Mouse (Mus musculus) 3T3-L1 (cell line): ENCODE measurements around the gene Plch1.

Source experiments
- DNase-seq: peaks from one replicate; pipeline ENCODE4 v3.0.0-alpha.2; 2015; ENCODE audit warnings: low read depth, low spot score

Gene Plch1

GRCm38 (mm10) chr3:63899309-63899695 is at the start of gene Plch1:
Gene Plch1 (minus strand): TSS chr3:63899472.
- DNase-seq = no peak

GRCm38 (mm10) chr3:63941204-63941850 is 42.1 kb upstream of the Plch1 start:
- DNase-seq = peak; percentile 87

- no peak for DNase-seq
Measured at GRCm38 (mm10) chr3:63938928-63939327, 39.7 kb upstream of the Plch1 start.

GRCm38 (mm10) chr3:63928878-63929859 is 29.9 kb upstream of the Plch1 start, which contains the start of gene E130311K13Rik:
Gene E130311K13Rik (minus strand): TSS chr3:63929472.
- peak; percentile 83 for DNase-seq

GRCm38 (mm10) chr3:63919634-63920033 is 20.4 kb upstream of the Plch1 start:
- peak; percentile 57 for DNase-seq

- no peak for DNase-seq
Measured at GRCm38 (mm10) chr3:63910301-63910700, 11.0 kb upstream of the Plch1 start.

GRCm38 (mm10) chr3:63905241-63905640 is 6.0 kb upstream of the Plch1 start:
- DNase-seq = no peak

- no peak for DNase-seq
Measured at GRCm38 (mm10) chr3:63904157-63904556, 4.9 kb upstream of the Plch1 start.

- DNase-seq = no peak
Measured at GRCm38 (mm10) chr3:63900021-63900571, 824 bp upstream of the Plch1 start.

- peak; percentile 51 for DNase-seq
Measured at GRCm38 (mm10) chr3:63898581-63899308, 527 bp downstream of the Plch1 start.

- no peak for DNase-seq
Measured at GRCm38 (mm10) chr3:63897177-63897576, 2.1 kb downstream of the Plch1 start.

- no peak for DNase-seq
Measured at GRCm38 (mm10) chr3:63896303-63896702, 3.0 kb downstream of the Plch1 start.

GRCm38 (mm10) chr3:63895786-63896185 is 3.5 kb downstream of the Plch1 start:
- no peak for DNase-seq

GRCm38 (mm10) chr3:63893677-63894076 is 5.6 kb downstream of the Plch1 start:
- no peak for DNase-seq

- DNase-seq = no peak
Measured at GRCm38 (mm10) chr3:63892154-63892553, 7.1 kb downstream of the Plch1 start.

GRCm38 (mm10) chr3:63881065-63881464 is 18.2 kb downstream of the Plch1 start:
- no peak for DNase-seq

GRCm38 (mm10) chr3:63878995-63879666 is 20.1 kb downstream of the Plch1 start:
- DNase-seq = no peak

GRCm38 (mm10) chr3:63872818-63873217 is 26.5 kb downstream of the Plch1 start:
- no peak for DNase-seq

GRCm38 (mm10) chr3:63871249-63871648 is 28.0 kb downstream of the Plch1 start:
- DNase-seq = no peak

- peak; percentile 75 for DNase-seq
Measured at GRCm38 (mm10) chr3:63868285-63868684, 31.0 kb downstream of the Plch1 start.

GRCm38 (mm10) chr3:63865069-63865468 is 34.2 kb downstream of the Plch1 start:
- DNase-seq = no peak
